Mouse (Mus musculus) myocyte (in vitro differentiated cells): ENCODE data around the gene Frmd4a.
"Not testable (repeated sequence)": the region's sequence is repeated elsewhere in the genome, so short reads cannot be mapped to it uniquely, and the experiment has no call there.

Source experiments
- POLR2A ChIP-seq: IDR thresholded peaks from one replicate; pipeline ENCODE4 v1.6.1; 2011; ENCODE audit warnings: low read depth, mild to moderate bottlenecking, control low read depth, moderate library complexity; ENCODE audit not compliant: insufficient read length
- POLR2AphosphoS2 ChIP-seq: IDR thresholded peaks from one replicate; pipeline ENCODE4 v1.6.1; 2011; ENCODE audit warnings: low read depth, control low read depth; ENCODE audit not compliant: insufficient read length

GRCm38 (mm10) chr2:4258803-4259202 is 241.3 kb downstream of the Frmd4a start:
- not testable (repeated sequence) for TF ChIP-seq POLR2A, POLR2AphosphoS2
